Mouse (Mus musculus) liver, embryonic 11.5 days (tissue): ENCODE data around the gene Fsd2. TPM values are rescaled to one million over a fixed set of nuclear protein-coding genes. Genes with fewer than 3 reads are reported as not detected.

Experiments
- ATAC-seq: fragments of 200-750 bp; cut with Nextera tagmentation; replicated peaks from 2 replicates; pipeline ENCODE4 v1.8.0; 2017; ENCODE audit warnings: moderate number of reproducible peaks, mild to moderate bottlenecking, moderate TSS enrichment, moderate library complexity; ENCODE audit not compliant: low FRiP score
- DNase-seq: peaks from one replicate; pipeline ENCODE4 v3.0.0-alpha.2; 2017; ENCODE audit warnings: low spot score
- H3K27ac ChIP-seq: fragments of 300-500 bp; sonication (generic); 2 replicates; pipeline ENCODE4 v1.5.1; 2014; ENCODE audit warnings: mild to moderate bottlenecking, low read depth, low read length, control low read depth
- H3K27me3 ChIP-seq: fragments of 300-500 bp; sonication (generic); replicated peaks from 2 replicates; pipeline ENCODE4 v1.6.1; 2014; ENCODE audit warnings: low read length, mixed read lengths; ENCODE audit not compliant: control insufficient read depth, insufficient read depth
- H3K36me3 ChIP-seq: fragments of 300-500 bp; sonication (generic); 2 replicates; pipeline ENCODE4 v1.6.1; 2014; ENCODE audit warnings: mild to moderate bottlenecking, low read length, moderate library complexity, mixed read lengths; ENCODE audit not compliant: control insufficient read depth, insufficient read depth
- H3K4me1 ChIP-seq: fragments of 300-500 bp; sonication (generic); replicated peaks from 2 replicates; pipeline ENCODE4 v1.6.1; 2014; ENCODE audit warnings: low read length, mixed read lengths; ENCODE audit not compliant: control insufficient read depth, insufficient read depth
- H3K4me2 ChIP-seq: fragments of 300-500 bp; sonication (generic); 2 replicates; pipeline ENCODE4 v1.6.1; 2014; ENCODE audit warnings: mild to moderate bottlenecking, control low read depth, moderate library complexity
- H3K4me3 ChIP-seq: fragments of 300-500 bp; sonication (generic); 2 replicates; pipeline ENCODE4 v1.5.1; 2014; ENCODE audit warnings: low read depth, low read length, control low read depth
- H3K9ac ChIP-seq: fragments of 300-500 bp; sonication (generic); 2 replicates; pipeline ENCODE4 v1.6.1; 2014; ENCODE audit warnings: low read depth, low read length, control low read depth
- H3K9me3 ChIP-seq: fragments of 300-500 bp; sonication (generic); 2 replicates; pipeline ENCODE4 v1.6.1; 2016; ENCODE audit warnings: low read length, inconsistent platforms, mixed read lengths; ENCODE audit not compliant: control insufficient read depth
- WGBS: fragments of 180-500 bp; shearing (Covaris S2); extraction: QIAGEN DNeasy Blood & Tissue Kit; methylation state at CpG from one replicate; pipeline ENCODE4 v1.1.7; 2014; 5-methylcytosine and 5-hydroxymethylcytosine counted together
- polyA plus RNA-seq: library from polyadenylated mRNA; unstranded; fragments of >200 nt; fragmentation: Nextera tagmentation; extraction: Ambion mirVana; gene quantifications from 2 replicates; pipeline ENCODE4 v1.2.1, GENCODE M21; 2014

Fsd2 gene
- polyA plus RNA-seq, 1 experiment from 2014 or later: 0.19 TPM

DNA sequence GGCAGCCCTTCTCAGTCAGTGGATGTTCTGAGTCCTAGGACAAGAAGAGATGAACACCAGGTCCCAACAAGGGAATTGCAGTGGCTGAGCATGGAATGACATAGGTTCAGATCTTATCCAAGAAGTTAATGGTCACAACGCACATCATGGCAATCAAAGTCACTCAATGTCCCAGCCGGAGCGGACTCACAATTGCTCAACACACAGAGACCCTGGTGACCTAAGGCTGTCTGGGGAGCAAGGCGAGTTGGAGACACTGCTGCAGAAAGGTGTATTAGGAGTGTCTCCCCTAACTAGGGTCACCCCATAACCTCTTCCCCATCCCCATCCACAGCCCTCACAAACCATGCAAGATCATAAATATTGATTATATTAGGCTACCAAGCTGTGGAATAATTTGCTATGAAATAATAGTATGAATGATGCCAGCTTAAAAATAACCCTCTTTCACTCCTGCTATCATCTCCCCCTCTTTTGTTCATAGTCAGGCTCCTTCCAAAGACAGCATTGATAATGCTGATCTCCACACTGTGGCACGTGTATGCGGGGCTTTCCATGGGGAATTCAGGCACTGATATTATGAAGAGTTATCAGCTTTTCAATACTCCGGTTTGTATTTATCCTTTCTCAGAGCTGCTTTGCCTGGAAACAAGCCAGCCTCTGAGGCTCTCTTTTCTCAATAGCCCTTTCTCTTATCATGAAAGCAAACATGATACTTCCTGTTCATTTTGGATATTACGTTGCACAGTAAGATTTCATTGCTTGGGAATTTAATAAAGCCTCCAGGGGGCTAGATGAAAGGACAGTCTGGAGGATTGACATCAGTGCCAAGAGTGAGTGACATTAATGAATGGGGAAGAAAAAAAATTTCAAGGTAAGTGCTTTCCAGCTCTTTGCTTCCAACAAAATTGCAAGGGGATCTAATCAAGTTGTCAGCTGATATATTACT lies 6.4 kb downstream of the Fsd2 start:
- H3K27ac ChIP-seq: no peak overlapping the region
- H3K4me2 ChIP-seq: no peak overlapping the region
- DNase-seq (no peak), ATAC-seq (no peak)
- no peaks in the 10 kb centered on the region for H3K9me3 ChIP-seq
- no peaks in the 10 kb centered on the region for H3K27me3 ChIP-seq
- no peaks in the 10 kb centered on the region for H3K36me3 ChIP-seq
- no peaks in the 10 kb centered on the region for H3K4me1 ChIP-seq
- 70% methylated on average over 8 of the region's 8 CpGs for WGBS
- H3K9ac ChIP-seq: no peak overlapping the region
- H3K4me3 ChIP-seq: no peak overlapping the region

DNA sequence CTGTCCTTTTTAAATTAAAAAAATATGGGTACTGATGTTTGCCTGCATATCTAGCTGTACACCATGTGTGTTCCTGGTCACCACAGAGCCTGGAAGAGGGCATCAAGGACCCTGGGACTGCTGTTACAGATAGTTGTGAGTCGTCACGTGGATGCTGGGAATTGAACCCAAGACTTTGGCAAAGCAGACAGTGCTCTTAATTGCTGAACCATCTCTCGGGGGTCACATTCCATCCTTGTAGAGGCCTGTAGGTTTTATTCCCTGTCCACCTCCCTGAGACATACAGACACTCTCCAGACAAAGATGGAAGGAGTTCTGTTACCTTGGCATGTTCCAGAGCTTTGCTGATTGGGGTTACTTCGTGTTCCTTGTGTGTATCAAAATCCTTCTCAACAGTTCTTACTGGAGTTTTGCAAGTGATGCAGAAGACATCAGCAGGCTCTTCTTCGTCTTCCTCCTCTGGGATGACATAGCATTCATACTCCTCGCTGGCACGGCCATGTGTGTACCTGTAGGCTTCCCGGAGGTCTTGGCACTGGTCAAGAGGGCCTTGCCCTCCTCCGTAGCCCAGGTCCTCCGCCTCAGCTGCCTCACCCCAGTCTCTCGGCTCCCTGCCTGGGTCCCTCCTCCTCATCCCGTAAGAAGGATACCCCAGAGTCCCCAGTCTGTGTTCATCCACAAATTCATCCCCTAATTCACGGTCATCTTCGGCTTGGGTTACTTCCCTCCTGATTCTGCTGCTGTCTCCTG lies 7.3 kb downstream of the Fsd2 start:
- 79% methylated on average over 14 of the region's 14 CpGs for WGBS

DNA sequence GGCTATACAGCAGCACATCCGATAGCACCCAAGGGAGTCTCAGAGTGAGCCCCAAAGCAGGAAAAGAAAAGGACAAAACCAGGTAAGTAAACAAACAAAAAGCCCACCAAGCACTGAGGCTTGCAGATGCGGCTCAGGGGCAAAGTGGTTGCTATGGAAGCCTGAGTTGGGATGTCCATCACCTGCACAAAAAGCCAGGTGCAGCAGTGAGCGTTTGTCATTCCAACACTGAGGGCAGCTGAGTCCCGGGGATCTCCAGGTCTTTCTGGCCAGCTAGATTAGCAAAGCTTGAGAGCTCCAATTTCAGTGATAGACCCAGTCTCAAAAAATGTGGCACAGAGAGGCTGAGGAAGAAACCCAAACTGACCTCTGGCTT lies 8.8 kb downstream of the Fsd2 start:
- no peak overlapping the region for H3K4me3 ChIP-seq
- no peak overlapping the region for H3K27ac ChIP-seq
- no peaks in the 10 kb centered on the region for H3K9me3 ChIP-seq
- H3K4me2 ChIP-seq: no peak overlapping the region
- H3K4me1 ChIP-seq: no peaks in the 10 kb centered on the region
- no peaks in the 10 kb centered on the region for H3K36me3 ChIP-seq
- ATAC-seq (no peak), DNase-seq (no peak)
- H3K27me3 ChIP-seq: no peaks in the 10 kb centered on the region
- 60% methylated on average over 4 of the region's 4 CpGs for WGBS
- no peak overlapping the region for H3K9ac ChIP-seq

More for the DNA sequence above, 7.3 kb downstream of the Fsd2 start:
- Histone ChIP-seq H3K27me3 (no peaks in the 10 kb centered on the region), H3K9me3 (no peaks in the 10 kb centered on the region), H3K4me3 (no peak overlapping the region), H3K4me2 (no peak overlapping the region), H3K9ac (no peak overlapping the region), H3K4me1 (no peaks in the 10 kb centered on the region), H3K27ac (no peak overlapping the region), H3K36me3 (no peaks in the 10 kb centered on the region)
- ATAC-seq (no peak), DNase-seq (no peak)

DNA sequence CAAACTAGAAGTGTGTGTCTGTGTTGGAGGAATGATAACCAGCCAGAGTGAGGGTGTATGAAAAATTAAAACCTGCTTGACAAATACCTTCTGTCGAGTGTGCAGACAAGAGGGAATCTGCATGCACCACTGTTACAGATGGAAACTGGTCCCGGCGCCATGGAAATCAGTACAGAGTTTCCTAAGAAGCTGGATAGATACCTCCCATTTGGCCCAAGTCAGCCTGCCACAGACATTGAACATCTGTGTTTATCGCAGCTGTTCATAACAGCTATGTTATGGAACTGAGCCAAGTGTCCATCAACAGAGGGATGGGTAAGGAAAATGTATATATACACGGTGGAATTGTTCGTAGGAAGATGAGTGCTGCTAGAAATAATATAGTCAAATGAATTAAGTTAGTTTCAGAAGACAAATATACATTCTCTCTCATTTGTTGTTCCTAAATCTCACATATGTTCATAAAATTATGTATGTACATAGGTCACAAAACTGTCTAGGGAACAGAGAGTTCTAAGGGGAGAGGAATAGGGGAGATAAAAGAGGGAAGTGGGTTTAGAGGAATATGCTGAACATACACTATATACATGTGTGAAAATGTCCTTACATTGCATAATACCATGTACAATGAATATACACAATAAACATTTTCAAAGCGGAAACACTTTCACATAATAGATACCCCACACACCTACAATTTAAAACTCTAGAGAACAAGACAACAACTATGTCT lies 9.3 kb downstream of the Fsd2 start:
- no peak overlapping the region for H3K4me2 ChIP-seq
- H3K27ac ChIP-seq: no peak overlapping the region
- H3K9me3 ChIP-seq: no peaks in the 10 kb centered on the region
- no peak for ATAC-seq
- H3K4me1 ChIP-seq: no peaks in the 10 kb centered on the region
- DNase-seq: no peak
- H3K4me3 ChIP-seq: no peak overlapping the region
- no peaks in the 10 kb centered on the region for H3K36me3 ChIP-seq
- 73% methylated on average over 7 of the region's 7 CpGs for WGBS
- no peaks in the 10 kb centered on the region for H3K27me3 ChIP-seq
- H3K9ac ChIP-seq: no peak overlapping the region

DNA sequence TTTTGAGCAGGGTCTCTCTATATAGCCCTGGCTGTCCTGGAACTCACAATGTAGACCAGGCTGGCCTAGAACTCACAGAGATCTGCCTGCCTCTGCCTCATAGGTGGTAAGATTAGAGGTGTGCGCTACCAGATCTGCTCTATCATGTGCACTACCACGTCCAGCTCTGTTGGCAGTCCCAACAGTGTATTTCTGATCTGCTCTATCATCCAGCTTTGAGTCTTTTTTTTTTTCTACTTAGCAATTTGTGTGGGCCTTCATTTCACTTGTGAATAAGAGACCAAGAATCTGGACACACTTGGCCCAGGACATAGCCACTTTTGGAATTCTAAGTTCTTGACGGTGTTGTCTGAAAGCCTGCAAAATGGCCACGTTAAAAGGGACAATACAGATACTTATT lies 9.9 kb downstream of the Fsd2 start:
- no peaks in the 10 kb centered on the region for H3K9me3 ChIP-seq
- H3K4me1 ChIP-seq: no peaks in the 10 kb centered on the region
- no peak overlapping the region for H3K27ac ChIP-seq
- ATAC-seq (no peak), DNase-seq (no peak)
- no peak overlapping the region for H3K4me3 ChIP-seq
- 87% methylated on average over 4 of the region's 4 CpGs for WGBS
- no peaks in the 10 kb centered on the region for H3K36me3 ChIP-seq
- H3K27me3 ChIP-seq: no peaks in the 10 kb centered on the region
- H3K4me2 ChIP-seq: no peak overlapping the region
- no peak overlapping the region for H3K9ac ChIP-seq

DNA sequence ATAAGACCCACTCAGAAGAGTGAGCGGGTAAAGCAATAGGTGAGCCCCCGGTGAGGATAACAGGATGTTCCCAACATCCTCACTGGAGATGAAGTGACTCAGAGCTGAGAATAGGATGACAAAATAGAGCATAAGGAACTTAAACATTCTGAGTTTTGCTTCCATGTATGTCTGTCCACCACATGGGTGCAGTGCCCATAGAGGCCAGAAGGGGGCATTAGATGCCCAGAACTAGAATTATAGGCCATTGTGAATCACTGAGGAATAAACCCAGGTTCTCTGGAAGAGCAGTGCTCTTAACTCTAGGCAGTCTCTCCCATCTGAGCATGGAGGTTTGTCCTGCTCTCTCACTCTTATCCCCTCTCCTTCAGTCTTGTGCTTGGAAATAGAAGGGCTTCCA lies 12.4 kb downstream of the Fsd2 start:
- ATAC-seq (no peak), DNase-seq (peak; percentile 39)
- Histone ChIP-seq H3K4me2 (no peak overlapping the region), H3K4me1 (no peaks in the 10 kb centered on the region), H3K27me3 (no peaks in the 10 kb centered on the region), H3K9ac (no peak overlapping the region), H3K9me3 (no peaks in the 10 kb centered on the region), H3K4me3 (no peak overlapping the region), H3K36me3 (no peaks in the 10 kb centered on the region), H3K27ac (no peak overlapping the region)
- 66% methylated on average over 2 of the region's 2 CpGs for WGBS

DNA sequence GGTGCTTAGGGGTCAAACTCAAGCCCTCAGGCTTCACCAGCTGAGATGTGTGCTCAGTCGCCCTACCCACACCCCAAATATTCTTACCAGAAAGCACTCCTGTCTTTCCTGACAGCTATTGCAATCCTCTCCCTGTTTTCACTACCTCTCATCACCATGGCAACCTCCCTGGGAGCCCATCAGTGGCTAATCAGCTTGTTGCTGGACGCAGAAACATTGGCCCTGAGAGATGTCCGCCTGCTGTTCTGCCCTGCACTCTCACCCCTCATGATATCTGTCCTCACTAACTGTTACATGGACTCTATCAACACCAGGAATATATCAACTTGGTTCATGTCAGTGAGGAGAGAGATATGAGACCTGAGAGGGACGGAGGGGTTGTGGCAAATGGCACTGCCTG lies 13.2 kb downstream of the Fsd2 start:
- WGBS: 58% methylated on average over 4 of the region's 4 CpGs
- Histone ChIP-seq H3K36me3 (no peaks in the 10 kb centered on the region), H3K4me1 (no peaks in the 10 kb centered on the region), H3K9me3 (no peaks in the 10 kb centered on the region), H3K4me2 (no peak overlapping the region), H3K27ac (no peak overlapping the region), H3K9ac (no peak overlapping the region), H3K27me3 (no peaks in the 10 kb centered on the region), H3K4me3 (no peak overlapping the region)
- DNase-seq (no peak), ATAC-seq (no peak)

DNA sequence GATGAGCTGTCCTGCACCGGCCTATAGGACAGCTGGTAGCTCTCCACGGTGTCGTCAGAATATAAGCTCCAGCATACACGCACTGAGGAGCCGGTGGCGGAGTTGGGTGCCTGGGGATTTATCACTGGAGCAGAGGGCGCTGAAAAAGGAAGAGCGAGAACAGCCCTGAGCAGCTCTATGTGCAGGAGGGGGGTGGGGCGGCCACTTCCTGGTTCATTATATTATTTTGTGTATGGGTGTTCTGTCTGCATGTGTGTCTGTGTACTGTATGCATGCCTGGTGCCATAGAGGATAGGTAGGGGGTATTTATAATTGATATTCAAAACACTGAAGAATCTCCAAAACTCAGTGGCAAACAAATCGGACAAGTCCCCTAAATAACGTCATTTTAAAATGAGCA lies 17.9 kb downstream of the Fsd2 start:
- no peak overlapping the region for H3K4me2 ChIP-seq
- WGBS: 70% methylated on average over 11 of the region's 11 CpGs
- ATAC-seq (no peak), DNase-seq (no peak)
- H3K4me3 ChIP-seq: no peak overlapping the region
- H3K36me3 ChIP-seq: no peaks in the 10 kb centered on the region
- no peaks in the 10 kb centered on the region for H3K9me3 ChIP-seq
- H3K27me3 ChIP-seq: no peaks in the 10 kb centered on the region
- H3K27ac ChIP-seq: no peak overlapping the region
- H3K9ac ChIP-seq: no peak overlapping the region
- no peaks in the 10 kb centered on the region for H3K4me1 ChIP-seq
